Mouse (Mus musculus): ENCODE measurements around the gene Fbn1. TPM values are rescaled to one million over a fixed set of nuclear protein-coding genes. Genes with fewer than 3 reads are reported as not detected.
A peak's percentile ranks its signal among the peaks of the same experiment; 100 is the strongest.

The Fbn1 gene
- polyA plus RNA-seq, 1 experiment from 2014 or later, result 16.4 TPM

- Histone ChIP-seq H3K27ac (no peak overlapping the region), H3K4me1 (no peaks in the 10 kb centered on the region), H3K9me3 (replicated peaks) (no peaks in the 10 kb centered on the region), H3K27me3 (no peaks in the 10 kb centered on the region), H3K4me3 (replicated peaks) (no peak overlapping the region), H3K9ac (no peak overlapping the region), H3K4me2 (no peak overlapping the region), H3K36me3 (peaks cover 55% of the 10 kb centered on the region)
- WGBS, result 86% methylated on average over 5 of the region's 5 CpGs
- no peak for ATAC-seq (replicated peaks; ENCODE audit: low FRiP score)
Measured at GRCm38 (mm10) chr2:125349144-125349543, 158.6 kb downstream of the Fbn1 start.

DNA sequence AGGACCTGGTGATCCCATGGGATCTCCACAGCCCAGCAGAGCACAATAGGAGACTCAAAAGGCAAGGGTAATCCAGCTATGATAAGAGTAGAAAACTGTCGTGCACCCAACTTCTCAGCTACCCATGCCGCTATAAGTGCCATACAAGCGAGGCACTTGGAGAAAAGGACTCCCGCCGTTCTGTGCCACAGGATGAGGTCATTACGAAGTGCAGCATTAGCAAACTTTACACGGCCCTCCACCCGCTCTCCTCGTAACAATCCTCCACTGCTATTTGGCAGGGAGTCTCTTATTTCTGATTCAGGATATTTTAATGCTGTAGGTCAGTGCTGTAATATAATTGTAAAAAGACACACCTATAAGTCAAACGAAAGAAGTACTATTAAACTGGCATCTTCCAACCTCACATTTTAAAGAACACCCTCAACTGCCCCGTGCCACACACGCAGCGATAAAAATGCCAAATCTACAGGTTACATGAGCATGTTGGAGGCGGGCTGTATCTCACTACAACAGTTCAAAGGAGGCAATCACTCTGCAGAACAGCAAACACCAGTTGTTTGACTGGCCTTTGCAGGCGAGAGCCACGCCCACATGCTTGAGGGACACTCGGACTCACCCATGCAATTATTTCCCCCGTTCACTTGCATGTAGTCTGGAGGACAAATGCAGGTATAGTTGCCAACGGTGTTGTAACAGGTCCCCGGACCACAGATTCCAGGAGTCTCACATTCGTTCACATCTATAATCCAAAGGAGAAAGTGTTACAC is 165.4 kb downstream of the Fbn1 start:
- H3K4me3 ChIP-seq (replicated peaks), result no peak overlapping the region
- no peak overlapping the region for H3K9ac ChIP-seq
- H3K9me3 ChIP-seq (replicated peaks), result no peaks in the 10 kb centered on the region
- no peak overlapping the region for H3K4me2 ChIP-seq
- no peaks in the 10 kb centered on the region for H3K4me1 ChIP-seq
- H3K27ac ChIP-seq, result no peak overlapping the region
- WGBS, result 87% methylated on average over 21 of the region's 21 CpGs
- H3K27me3 ChIP-seq, result no peaks in the 10 kb centered on the region
- H3K36me3 ChIP-seq, result peaks cover 55% of the 10 kb centered on the region
- ATAC-seq (replicated peaks; ENCODE audit: low FRiP score), result no peak

- H3K4me2 ChIP-seq, result no peak overlapping the region
- H3K9me3 ChIP-seq (replicated peaks), result no peaks in the 10 kb centered on the region
- H3K27ac ChIP-seq, result 0 out of 2 replicates have a peak overlapping the region, but pooled peaks have one; percentile 18
- no peak overlapping the region for H3K9ac ChIP-seq
- peak; percentile 69; the same call in 1 of the 2 replicates for ATAC-seq (replicated peaks; ENCODE audit: low FRiP score)
- peaks cover 67% of the 10 kb centered on the region for H3K36me3 ChIP-seq
- no peaks in the 10 kb centered on the region for H3K27me3 ChIP-seq
- H3K4me1 ChIP-seq, result no peaks in the 10 kb centered on the region
- WGBS, result 44% methylated on average over 5 of the region's 5 CpGs
- no peak overlapping the region for H3K4me3 ChIP-seq (replicated peaks)
Measured at GRCm38 (mm10) chr2:125340381-125340780, 167.4 kb downstream of the Fbn1 start.

- H3K4me3 ChIP-seq (replicated peaks), result no peak overlapping the region
- 90% methylated on average over 3 of the region's 3 CpGs for WGBS
- peaks cover 56% of the 10 kb centered on the region for H3K36me3 ChIP-seq
- H3K4me2 ChIP-seq, result no peak overlapping the region
- no peak for ATAC-seq (replicated peaks; ENCODE audit: low FRiP score)
- no peaks in the 10 kb centered on the region for H3K27me3 ChIP-seq
- no peak overlapping the region for H3K9ac ChIP-seq
- no peak overlapping the region for H3K27ac ChIP-seq
- no peaks in the 10 kb centered on the region for H3K4me1 ChIP-seq
- no peaks in the 10 kb centered on the region for H3K9me3 ChIP-seq (replicated peaks)
Measured at GRCm38 (mm10) chr2:125337239-125337638, 170.6 kb downstream of the Fbn1 start.

- H3K9me3 ChIP-seq (replicated peaks), result no peaks in the 10 kb centered on the region
- H3K4me1 ChIP-seq, result no peaks in the 10 kb centered on the region
- H3K36me3 ChIP-seq, result peaks cover 67% of the 10 kb centered on the region
- ATAC-seq (replicated peaks; ENCODE audit: low FRiP score), result no peak
- 97% methylated on average over 11 of the region's 11 CpGs for WGBS
- H3K27ac ChIP-seq, result no peak overlapping the region
- H3K4me2 ChIP-seq, result no peak overlapping the region
- H3K27me3 ChIP-seq, result no peaks in the 10 kb centered on the region
- H3K4me3 ChIP-seq (replicated peaks), result no peak overlapping the region
- H3K9ac ChIP-seq, result no peak overlapping the region
Measured at GRCm38 (mm10) chr2:125335206-125335605, 172.6 kb downstream of the Fbn1 start.

DNA sequence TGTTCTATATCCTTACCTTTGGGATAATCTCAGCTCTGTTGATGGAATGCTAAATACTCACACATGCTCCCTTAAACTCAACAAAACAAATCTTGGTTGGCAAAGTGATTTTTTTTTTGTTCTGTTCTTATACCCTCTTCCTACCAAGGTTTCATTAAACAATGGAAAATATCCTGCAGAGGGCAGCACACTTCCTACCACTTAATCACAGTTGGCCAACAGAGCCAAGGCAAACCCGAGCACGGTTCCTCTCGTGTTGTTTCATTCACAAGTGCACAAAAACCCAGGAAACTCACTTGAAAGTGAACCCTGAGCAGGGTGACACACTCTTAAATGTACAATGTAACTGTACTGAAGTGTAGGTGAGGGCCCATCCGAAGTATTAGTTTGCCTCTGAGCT is 173.6 kb downstream of the Fbn1 start:
- Histone ChIP-seq H3K9me3 (replicated peaks) (no peaks in the 10 kb centered on the region), H3K4me3 (replicated peaks) (no peak overlapping the region), H3K4me2 (no peak overlapping the region), H3K9ac (no peak overlapping the region), H3K4me1 (no peaks in the 10 kb centered on the region), H3K36me3 (peaks cover 67% of the 10 kb centered on the region), H3K27ac (no peak overlapping the region), H3K27me3 (no peaks in the 10 kb centered on the region)
- no peak for ATAC-seq (replicated peaks; ENCODE audit: low FRiP score)
- 70% methylated on average over 4 of the region's 4 CpGs for WGBS

GRCm38 (mm10) chr2:125331581-125331980 is 176.2 kb downstream of the Fbn1 start:
- no peak for ATAC-seq (replicated peaks; ENCODE audit: low FRiP score)
- no peaks in the 10 kb centered on the region for H3K27me3 ChIP-seq
- no peak overlapping the region for H3K27ac ChIP-seq
- H3K9me3 ChIP-seq (replicated peaks), result no peaks in the 10 kb centered on the region
- H3K9ac ChIP-seq, result no peak overlapping the region
- no peak overlapping the region for H3K4me3 ChIP-seq (replicated peaks)
- H3K4me2 ChIP-seq, result no peak overlapping the region
- no peaks in the 10 kb centered on the region for H3K4me1 ChIP-seq
- 92% methylated on average over 7 of the region's 7 CpGs for WGBS
- peaks cover 55% of the 10 kb centered on the region for H3K36me3 ChIP-seq

DNA sequence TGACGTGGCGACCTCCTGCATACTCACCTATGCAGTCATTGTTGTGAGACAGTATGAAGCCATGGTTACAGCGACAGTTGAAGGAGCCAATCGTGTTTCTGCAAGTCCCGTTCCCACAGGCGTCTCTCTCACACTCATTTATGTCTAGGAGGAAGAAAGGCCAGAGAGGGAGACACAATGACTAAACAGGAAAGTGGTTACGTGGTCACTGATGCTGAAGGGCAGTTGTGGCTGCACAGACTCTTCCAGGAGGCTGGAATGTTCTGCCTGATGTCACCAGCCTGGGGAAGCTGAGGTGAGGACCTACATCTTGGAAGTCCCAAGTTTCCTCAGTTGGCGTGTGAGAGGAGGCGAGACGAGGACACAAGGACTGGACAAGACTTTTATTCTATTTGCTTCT is 177.3 kb downstream of the Fbn1 start:
- Histone ChIP-seq H3K9ac (no peak overlapping the region), H3K4me3 (replicated peaks) (no peak overlapping the region), H3K27me3 (no peaks in the 10 kb centered on the region), H3K9me3 (replicated peaks) (no peaks in the 10 kb centered on the region), H3K36me3 (peaks cover 45% of the 10 kb centered on the region), H3K4me2 (no peak overlapping the region), H3K27ac (no peak overlapping the region), H3K4me1 (no peaks in the 10 kb centered on the region)
- no peak for ATAC-seq (replicated peaks; ENCODE audit: low FRiP score)
- 92% methylated on average over 10 of the region's 10 CpGs for WGBS

DNA sequence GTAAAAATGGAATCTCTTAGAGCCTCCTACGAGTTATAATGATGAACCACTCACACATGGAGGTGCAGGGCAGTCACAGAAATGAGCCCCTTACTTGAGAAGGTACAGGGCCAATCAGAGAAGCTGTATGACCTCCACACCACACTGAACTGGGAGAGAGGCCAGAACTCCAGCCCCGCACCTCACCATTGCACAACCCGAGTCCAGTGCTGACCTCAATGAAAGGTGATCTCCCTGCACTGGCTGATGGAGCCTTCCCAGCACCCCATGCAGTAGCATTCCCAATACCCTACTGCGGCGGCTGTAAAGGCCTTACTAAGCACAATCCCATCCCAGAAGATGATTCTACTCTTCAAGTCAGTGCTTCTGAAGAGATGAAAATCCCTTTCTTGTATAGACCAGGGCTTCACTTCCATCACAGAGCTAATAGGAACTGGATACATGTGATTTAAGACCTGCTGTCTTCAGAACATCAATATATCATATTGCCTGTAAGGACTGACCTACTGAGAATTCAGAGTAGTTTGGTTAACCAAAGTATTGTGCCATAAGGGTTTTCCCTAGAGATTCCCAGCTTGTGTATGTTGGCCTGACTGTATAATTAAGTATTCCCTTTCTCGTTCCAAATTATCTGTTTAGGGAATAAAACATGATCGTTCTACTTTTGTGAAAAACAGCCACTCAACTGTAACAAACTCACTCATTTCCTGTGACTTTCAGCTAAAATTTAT is 182.5 kb downstream of the Fbn1 start:
- Histone ChIP-seq H3K9ac (no peak overlapping the region), H3K36me3 (peaks cover 16% of the 10 kb centered on the region), H3K27me3 (no peaks in the 10 kb centered on the region), H3K4me2 (no peak overlapping the region), H3K27ac (peak overlapping the region; percentile 45; the same call in 1 of the 2 replicates), H3K4me3 (replicated peaks) (no peak overlapping the region), H3K9me3 (replicated peaks) (no peaks in the 10 kb centered on the region), H3K4me1 (peaks cover 10% of the 10 kb centered on the region)
- ATAC-seq (replicated peaks; ENCODE audit: low FRiP score), result 0 out of 2 replicates have a peak, but pooled peaks have one; percentile 27
- 57% methylated on average over 7 of the region's 7 CpGs for WGBS

DNA sequence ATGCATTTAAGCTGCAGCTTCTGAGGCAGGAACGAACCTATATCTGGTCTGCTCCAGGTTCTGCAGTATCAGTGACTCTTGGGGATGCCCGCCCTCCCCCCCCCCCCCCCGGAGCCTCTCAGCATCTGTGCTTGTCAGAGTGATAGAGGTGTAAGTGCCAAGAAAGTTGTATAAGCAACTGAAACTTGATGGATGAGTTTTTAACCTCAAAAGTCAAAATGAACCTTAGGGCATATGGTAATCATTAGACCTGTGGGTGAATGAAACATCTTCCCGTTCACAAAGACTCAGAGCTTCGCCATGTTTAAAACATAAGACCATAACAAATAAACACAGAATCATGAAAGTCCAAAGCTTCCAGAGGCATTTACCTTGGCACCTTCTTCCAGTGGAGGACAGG is 183.3 kb downstream of the Fbn1 start:
- no peak for ATAC-seq (replicated peaks; ENCODE audit: low FRiP score)
- H3K9me3 ChIP-seq (replicated peaks), result no peaks in the 10 kb centered on the region
- H3K4me2 ChIP-seq, result no peak overlapping the region
- H3K9ac ChIP-seq, result no peak overlapping the region
- no peak overlapping the region for H3K27ac ChIP-seq
- H3K27me3 ChIP-seq, result no peaks in the 10 kb centered on the region
- peaks cover 15% of the 10 kb centered on the region for H3K36me3 ChIP-seq
- no peak overlapping the region for H3K4me3 ChIP-seq (replicated peaks)
- H3K4me1 ChIP-seq, result peaks cover 10% of the 10 kb centered on the region
- WGBS, result 69% methylated on average over 5 of the region's 5 CpGs

DNA sequence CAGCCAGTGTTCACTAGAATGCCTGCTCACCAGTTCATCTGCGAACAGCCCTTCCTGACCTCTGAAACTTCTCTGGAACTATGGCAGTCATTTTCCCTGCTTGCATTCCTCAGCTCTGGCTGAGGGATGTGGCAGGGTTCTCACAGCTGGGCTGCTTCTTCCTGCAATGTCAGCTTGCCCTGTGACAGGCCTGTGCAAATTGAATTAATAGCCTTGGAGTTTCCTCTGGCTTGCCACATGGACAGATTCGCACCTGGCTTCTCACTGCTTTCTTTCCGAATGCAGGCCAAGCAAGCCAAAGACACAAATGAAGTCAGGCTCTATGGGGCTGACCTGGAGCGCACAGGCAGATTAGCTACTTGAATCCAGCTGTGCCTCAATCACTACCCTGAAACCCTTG is 184.4 kb downstream of the Fbn1 start:
- ATAC-seq (replicated peaks; ENCODE audit: low FRiP score), result peak; percentile 65
- WGBS, result 32% methylated on average over 4 of the region's 4 CpGs
- peak overlapping the region; percentile 18; the same call in 1 of the 2 replicates for H3K27ac ChIP-seq

GRCm38 (mm10) chr2:125322581-125322980 is 185.2 kb downstream of the Fbn1 start:
- Histone ChIP-seq H3K36me3 (peaks cover 20% of the 10 kb centered on the region; the same call in 1 of the 2 replicates), H3K9ac (no peak overlapping the region), H3K4me3 (replicated peaks) (no peak overlapping the region), H3K27ac (peak overlapping the region; percentile 18; the same call in 1 of the 2 replicates), H3K9me3 (replicated peaks) (no peaks in the 10 kb centered on the region), H3K4me2 (no peak overlapping the region), H3K4me1 (peaks cover 10% of the 10 kb centered on the region), H3K27me3 (no peaks in the 10 kb centered on the region)
- 73% methylated on average over 2 of the region's 2 CpGs for WGBS
- ATAC-seq (replicated peaks; ENCODE audit: low FRiP score), result no peak

More for the DNA sequence above, 184.4 kb downstream of the Fbn1 start:
- H3K9ac ChIP-seq, result no peak overlapping the region
- H3K36me3 ChIP-seq, result peaks cover 22% of the 10 kb centered on the region
- no peak overlapping the region for H3K4me3 ChIP-seq (replicated peaks)
- no peaks in the 10 kb centered on the region for H3K27me3 ChIP-seq
- peaks cover 10% of the 10 kb centered on the region for H3K4me1 ChIP-seq
- no peaks in the 10 kb centered on the region for H3K9me3 ChIP-seq (replicated peaks)
- no peak overlapping the region for H3K4me2 ChIP-seq
